Mouse (Mus musculus): Measurements from ENCODE around the gene Tceal9. TPM values are rescaled to one million over a fixed set of nuclear protein-coding genes. Genes with fewer than 3 reads are reported as not detected.

Tceal9 gene
- polyA plus RNA-seq, 1 experiment from 2014 or later = 520 TPM

- H3K36me3 ChIP-seq = no peaks in the 10 kb centered on the region
- H3K4me3 ChIP-seq (replicated peaks) = no peak overlapping the region
- no peak overlapping the region for H3K9ac ChIP-seq
- WGBS = 22% methylated on average over 3 of the region's 3 CpGs
- peaks cover 3% of the 10 kb centered on the region; the same call in 1 of the 2 replicates for H3K27me3 ChIP-seq
- peaks cover 6% of the 10 kb centered on the region; the same call in 1 of the 2 replicates for H3K4me1 ChIP-seq
- H3K27ac ChIP-seq (replicated peaks) = no peak overlapping the region
- ATAC-seq (ENCODE audit: insufficient number of reproducible peaks, low FRiP score, low TSS enrichment, low read depth) = no peak
- H3K9me3 ChIP-seq (replicated peaks) = no peaks in the 10 kb centered on the region
- H3K4me2 ChIP-seq (replicated peaks) = no peak overlapping the region
Measured at GRCm38 (mm10) chrX:136274542-136274941, 29.7 kb downstream of the Tceal9 start.

- WGBS = 49% methylated on average over 3 of the region's 3 CpGs
- no peak overlapping the region for H3K4me3 ChIP-seq (replicated peaks)
Measured at GRCm38 (mm10) chrX:136275386-136275785, 30.5 kb downstream of the Tceal9 start.

GRCm38 (mm10) chrX:136277577-136277976 lies 32.7 kb downstream of the Tceal9 start:
- no peak overlapping the region for H3K4me2 ChIP-seq (replicated peaks)
- H3K27me3 ChIP-seq = peaks cover 3% of the 10 kb centered on the region; the same call in 1 of the 2 replicates
- 83% methylated on average over 7 of the region's 7 CpGs for WGBS
- H3K4me3 ChIP-seq (replicated peaks) = no peak overlapping the region
- no peaks in the 10 kb centered on the region for H3K9me3 ChIP-seq (replicated peaks)
- H3K27ac ChIP-seq (replicated peaks) = no peak overlapping the region
- no peaks in the 10 kb centered on the region for H3K4me1 ChIP-seq
- no peak overlapping the region for H3K9ac ChIP-seq
- no peaks in the 10 kb centered on the region for H3K36me3 ChIP-seq
- ATAC-seq (ENCODE audit: insufficient number of reproducible peaks, low FRiP score, low TSS enrichment, low read depth) = no peak

More at GRCm38 (mm10) chrX:136275386-136275785, 30.5 kb downstream of the Tceal9 start:
- Histone ChIP-seq H3K27ac (replicated peaks) (no peak overlapping the region), H3K9ac (no peak overlapping the region), H3K27me3 (peaks cover 3% of the 10 kb centered on the region; the same call in 1 of the 2 replicates), H3K4me2 (replicated peaks) (no peak overlapping the region), H3K9me3 (replicated peaks) (no peaks in the 10 kb centered on the region), H3K36me3 (no peaks in the 10 kb centered on the region), H3K4me1 (peaks cover 6% of the 10 kb centered on the region; the same call in 1 of the 2 replicates)
- ATAC-seq (ENCODE audit: insufficient number of reproducible peaks, low FRiP score, low TSS enrichment, low read depth) = no peak

- Histone ChIP-seq H3K27ac (replicated peaks) (no peak overlapping the region), H3K36me3 (no peaks in the 10 kb centered on the region), H3K4me1 (no peaks in the 10 kb centered on the region), H3K9ac (no peak overlapping the region), H3K4me2 (replicated peaks) (no peak overlapping the region), H3K27me3 (peaks cover 3% of the 10 kb centered on the region; the same call in 1 of the 2 replicates), H3K4me3 (replicated peaks) (no peak overlapping the region), H3K9me3 (replicated peaks) (no peaks in the 10 kb centered on the region)
- no peak for ATAC-seq (ENCODE audit: insufficient number of reproducible peaks, low FRiP score, low TSS enrichment, low read depth)
Measured at GRCm38 (mm10) chrX:136278401-136278800, 33.5 kb downstream of the Tceal9 start.

GRCm38 (mm10) chrX:136279410-136279809 lies 34.5 kb downstream of the Tceal9 start:
- ATAC-seq (ENCODE audit: insufficient number of reproducible peaks, low FRiP score, low TSS enrichment, low read depth) = no peak
- peaks cover 3% of the 10 kb centered on the region; the same call in 1 of the 2 replicates for H3K27me3 ChIP-seq
- no peaks in the 10 kb centered on the region for H3K4me1 ChIP-seq
- H3K9ac ChIP-seq = no peak overlapping the region
- no peak overlapping the region for H3K4me2 ChIP-seq (replicated peaks)
- WGBS = 75% methylated on average over 5 of the region's 5 CpGs
- H3K9me3 ChIP-seq (replicated peaks) = no peaks in the 10 kb centered on the region
- H3K4me3 ChIP-seq (replicated peaks) = no peak overlapping the region
- no peak overlapping the region for H3K27ac ChIP-seq (replicated peaks)
- H3K36me3 ChIP-seq = no peaks in the 10 kb centered on the region

- no peak overlapping the region for H3K4me3 ChIP-seq (replicated peaks)
- H3K4me1 ChIP-seq = no peaks in the 10 kb centered on the region
- H3K27ac ChIP-seq (replicated peaks) = no peak overlapping the region
- no peak overlapping the region for H3K9ac ChIP-seq
- H3K27me3 ChIP-seq = no peaks in the 10 kb centered on the region
- ATAC-seq (ENCODE audit: insufficient number of reproducible peaks, low FRiP score, low TSS enrichment, low read depth) = no peak
- H3K36me3 ChIP-seq = no peaks in the 10 kb centered on the region
- 27% methylated on average over 8 of the region's 8 CpGs for WGBS
- H3K4me2 ChIP-seq (replicated peaks) = no peak overlapping the region
- H3K9me3 ChIP-seq (replicated peaks) = no peaks in the 10 kb centered on the region
Measured at GRCm38 (mm10) chrX:136290817-136291281, 46.0 kb downstream of the Tceal9 start.

Other genes with a start within 250 kb of the Tceal9 start
- gene Arxes1, start 211.7 kb upstream of the Tceal9 start, polyA plus RNA-seq (2015; fragmentation: Nextera tagmentation; extraction: Ambion mirVana) = 24.4 and 26.5 TPM in 2 replicates
- 58.8 and 64.6 TPM in 2 replicates for gene Bex2, start 176.8 kb upstream of the Tceal9 start, polyA plus RNA-seq (2015; fragmentation: Nextera tagmentation; extraction: Ambion mirVana)
- gene Nxf3, start 159.8 kb upstream of the Tceal9 start, polyA plus RNA-seq (2015; fragmentation: Nextera tagmentation; extraction: Ambion mirVana) = not detected in 2 replicates
- gene Bex4, start 106.1 kb upstream of the Tceal9 start, polyA plus RNA-seq (2015; fragmentation: Nextera tagmentation; extraction: Ambion mirVana) = 31.4 and 35.7 TPM in 2 replicates
- gene Tceal8, start 72.7 kb upstream of the Tceal9 start, polyA plus RNA-seq (2015; fragmentation: Nextera tagmentation; extraction: Ambion mirVana) = 189 and 202 TPM in 2 replicates
- gene Tceal5, start 41.2 kb upstream of the Tceal9 start, polyA plus RNA-seq (2015; fragmentation: Nextera tagmentation; extraction: Ambion mirVana) = 12.9 and 13.1 TPM in 2 replicates
- 121 and 154 TPM in 2 replicates for gene Tceal7, start 30.3 kb upstream of the Tceal9 start, polyA plus RNA-seq (2015; fragmentation: Nextera tagmentation; extraction: Ambion mirVana)
- gene Bex1, start 29.6 kb upstream of the Tceal9 start, polyA plus RNA-seq (2015; fragmentation: Nextera tagmentation; extraction: Ambion mirVana) = 112 and 134 TPM in 2 replicates
- 387 and 393 TPM in 2 replicates for gene Bex3, start 25.2 kb downstream of the Tceal9 start, polyA plus RNA-seq (2015; fragmentation: Nextera tagmentation; extraction: Ambion mirVana)

Data from embryonic facial prominence, embryonic 15.5 days (tissue).